Mouse (Mus musculus): ENCODE measurements around the gene 9930021J03Rik. TPM values are rescaled to one million over a fixed set of nuclear protein-coding genes. Genes with fewer than 3 reads are reported as not detected.

The 9930021J03Rik gene
- polyA plus RNA-seq, 1 experiment = 1.9 TPM

GRCm38 (mm10) chr19:29735421-29735820 lies 70.4 kb downstream of the 9930021J03Rik start:
- TF ChIP-seq GATA1 (IDR thresholded peaks at IDR 0.05; ENCODE audit: low read length) = no peak

- TF ChIP-seq GATA1 (IDR thresholded peaks at IDR 0.05; ENCODE audit: low read length) = no peak
These were observed 87.3 kb downstream of the 9930021J03Rik start for GRCm38 (mm10) chr19:29718476-29718875.

DNA sequence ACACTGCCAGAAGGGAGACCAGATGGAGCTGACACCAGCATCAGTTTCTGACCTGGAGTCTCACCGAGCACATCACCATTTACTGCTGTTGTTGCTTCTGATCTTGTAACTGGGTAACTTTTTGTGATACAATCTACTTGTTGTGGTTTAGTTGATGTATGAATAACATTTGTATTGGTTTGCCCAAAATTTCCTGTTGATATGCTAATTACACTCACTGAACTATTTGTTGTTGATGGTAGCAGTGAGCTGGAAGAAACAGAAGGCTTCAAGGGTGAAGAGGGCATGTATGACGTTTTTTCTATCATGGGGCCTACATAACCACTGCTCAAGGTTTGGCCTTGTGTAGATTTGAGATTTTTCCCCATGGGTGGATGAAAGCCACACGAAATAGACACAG lies 87.9 kb downstream of the 9930021J03Rik start:
- no peak for TF ChIP-seq GATA1 (IDR thresholded peaks at IDR 0.05; ENCODE audit: low read length)

GRCm38 (mm10) chr19:29713451-29713850 lies 92.3 kb downstream of the 9930021J03Rik start:
- no peak for TF ChIP-seq GATA1 (IDR thresholded peaks at IDR 0.05; ENCODE audit: low read length)

DNA sequence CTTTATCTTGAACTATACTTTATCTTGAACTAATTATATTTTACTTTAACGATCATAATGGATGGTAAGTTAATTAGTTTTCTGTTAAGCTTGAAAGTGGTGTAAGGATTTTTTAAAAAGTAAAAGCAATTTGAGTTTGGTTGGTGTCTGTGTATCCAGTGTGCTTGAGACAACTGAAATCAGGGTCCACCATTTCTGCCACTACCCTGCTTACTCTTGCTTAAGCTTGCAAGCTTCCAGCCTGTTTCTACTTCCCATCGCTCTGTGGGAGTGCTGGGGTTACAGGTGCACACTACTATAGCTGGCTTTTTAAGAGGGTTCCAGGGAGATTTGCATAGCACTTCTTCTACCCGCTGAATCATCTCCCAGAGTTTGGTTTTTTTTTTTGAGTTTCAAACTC lies 96.3 kb downstream of the 9930021J03Rik start:
- no peak for TF ChIP-seq GATA1 (IDR thresholded peaks at IDR 0.05; ENCODE audit: low read length)

DNA sequence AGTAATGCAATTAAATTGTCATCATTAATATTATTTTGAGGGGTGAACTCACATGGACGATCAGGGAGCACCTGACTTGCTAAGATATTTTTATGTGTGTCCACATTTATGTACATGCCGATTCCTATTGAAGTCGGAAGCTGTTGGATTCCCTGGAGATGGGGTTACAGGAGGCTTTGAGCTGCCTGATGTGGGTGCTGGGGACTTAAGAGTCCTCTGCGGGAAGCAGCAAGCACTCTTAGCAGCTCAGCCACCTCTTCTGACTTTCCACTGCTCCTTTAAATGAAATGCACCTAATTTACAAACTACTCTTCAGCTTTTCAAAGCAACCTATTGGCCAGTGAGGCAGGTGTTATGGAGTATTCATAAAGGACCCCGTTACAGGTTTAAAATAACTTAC lies 97.3 kb downstream of the 9930021J03Rik start:
- TF ChIP-seq GATA1 (IDR thresholded peaks at IDR 0.05; ENCODE audit: low read length) = no peak

DNA sequence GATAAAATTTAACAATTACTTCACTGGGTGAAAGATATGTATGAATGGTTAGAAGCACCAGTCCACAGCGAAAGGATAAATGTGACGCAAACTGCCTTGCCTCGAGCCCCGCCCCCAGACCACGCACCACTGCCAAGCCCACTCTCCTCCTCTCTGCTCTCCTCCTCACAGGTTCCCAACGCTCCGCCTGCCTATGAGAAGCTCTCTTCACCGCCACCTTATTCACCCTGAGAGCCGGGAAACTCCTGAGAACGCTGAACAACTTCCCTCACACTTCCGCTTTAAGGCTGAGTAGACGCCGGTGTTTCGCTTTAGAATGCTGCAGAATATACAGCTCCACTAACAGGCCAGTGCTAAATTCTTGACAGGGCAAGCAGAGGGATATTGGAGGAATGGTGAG lies 97.8 kb downstream of the 9930021J03Rik start:
- no peak for TF ChIP-seq GATA1 (IDR thresholded peaks at IDR 0.05; ENCODE audit: low read length)

- no peak for TF ChIP-seq GATA1 (IDR thresholded peaks at IDR 0.05; ENCODE audit: low read length)
These were observed 98.4 kb downstream of the 9930021J03Rik start for GRCm38 (mm10) chr19:29707314-29707898.

- no peak for TF ChIP-seq GATA1 (IDR thresholded peaks at IDR 0.05; ENCODE audit: low read length)
These were observed 101.4 kb downstream of the 9930021J03Rik start for GRCm38 (mm10) chr19:29704436-29704835.

- no peak for TF ChIP-seq GATA1 (IDR thresholded peaks at IDR 0.05; ENCODE audit: low read length)
These were observed 104.1 kb downstream of the 9930021J03Rik start for GRCm38 (mm10) chr19:29701707-29702106.

GRCm38 (mm10) chr19:29697245-29697874 lies 108.4 kb downstream of the 9930021J03Rik start, which contains the start of gene Mlana:
Gene Mlana, plus strand, starts transcription at chr19:29697824.
- TF ChIP-seq GATA1 (IDR thresholded peaks at IDR 0.05; ENCODE audit: low read length) = no peak

- no peak for TF ChIP-seq GATA1 (IDR thresholded peaks at IDR 0.05; ENCODE audit: low read length)
These were observed 108.9 kb downstream of the 9930021J03Rik start for GRCm38 (mm10) chr19:29696840-29697239.

DNA sequence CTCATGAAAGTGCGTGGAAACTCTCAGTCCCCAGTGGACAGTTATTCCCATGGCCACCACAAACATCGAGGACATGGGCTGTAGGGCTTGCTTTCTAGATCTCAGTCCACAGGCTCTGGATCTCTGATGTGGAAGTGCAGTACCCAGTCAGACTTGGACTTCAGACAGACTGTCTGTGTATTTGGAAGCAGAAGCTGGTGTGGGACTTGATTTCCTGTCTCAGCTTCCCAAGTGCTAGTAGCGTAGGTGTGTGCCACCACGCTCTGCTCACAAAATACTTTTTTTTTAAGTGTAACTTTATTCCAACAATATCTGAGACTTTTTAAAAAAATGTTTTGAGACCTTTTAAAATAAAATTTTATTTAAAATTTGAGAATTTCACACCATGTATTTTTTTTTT lies 109.5 kb downstream of the 9930021J03Rik start:
- TF ChIP-seq GATA1 (IDR thresholded peaks at IDR 0.05; ENCODE audit: low read length) = no peak

GRCm38 (mm10) chr19:29695071-29695470 lies 110.7 kb downstream of the 9930021J03Rik start:
- no peak for TF ChIP-seq GATA1 (IDR thresholded peaks at IDR 0.05; ENCODE audit: low read length)

DNA sequence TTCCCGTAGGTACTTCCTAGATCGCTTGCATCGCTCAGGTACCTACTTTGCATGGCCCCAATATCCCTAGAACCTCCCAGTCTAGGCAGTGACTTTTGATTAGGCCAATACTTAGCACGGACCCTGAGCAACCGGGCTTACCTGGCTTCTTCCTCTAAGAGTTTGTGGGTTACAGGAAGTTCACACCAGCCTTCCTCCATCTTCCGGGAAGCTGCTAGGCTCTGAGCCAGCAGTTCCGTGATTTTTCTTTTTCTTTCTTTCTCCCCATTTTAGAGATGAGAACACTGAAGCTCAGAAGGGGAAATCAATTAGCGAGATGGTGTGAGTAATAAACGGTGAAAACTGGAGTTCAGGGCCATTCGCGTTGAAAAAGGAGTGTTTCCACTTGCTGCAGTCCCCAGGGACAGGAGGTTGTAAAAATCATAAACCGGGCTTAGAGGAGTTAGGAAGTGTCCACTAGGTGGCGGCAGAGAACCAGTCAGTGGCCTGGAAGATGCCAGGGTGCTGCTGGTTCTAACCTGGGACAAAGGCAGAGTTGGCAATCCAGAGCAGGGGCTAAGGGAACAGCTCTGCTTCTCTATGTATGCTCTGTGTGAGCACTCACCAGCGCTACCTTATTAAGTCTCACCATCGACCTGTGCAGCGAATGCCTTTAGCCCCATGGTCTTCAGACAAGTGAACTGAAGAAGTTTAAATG lies 121.8 kb downstream of the 9930021J03Rik start:
- TF ChIP-seq GATA1 (IDR thresholded peaks at IDR 0.05; ENCODE audit: low read length) = no peak

All from G1E-ER4 (cell line).